Mouse (Mus musculus): Measurements from ENCODE around the gene Akap5. TPM values are rescaled to one million over a fixed set of nuclear protein-coding genes. Genes with fewer than 3 reads are reported as not detected.
A peak's percentile ranks its signal among the peaks of the same experiment; 100 is the strongest.

Akap5 gene
- total RNA-seq (2017) = 0.75 and 1.6 TPM in 2 replicates

GRCm38 (mm10) chr12:76324679-76325431 lies at the start of gene Akap5:
Akap5 (plus strand) TSS chr12:76324891.
- ATAC-seq (replicated peaks in 1 of 2; ENCODE audit: insufficient read depth in 1 of 2, low FRiP score in 2 of 2, low TSS enrichment in 1 of 2, low read depth in 1 of 2, poor library complexity in 2 of 2, severe bottlenecking in 2 of 2) = peak; percentile 38 to 52

- ATAC-seq (replicated peaks in 1 of 2; ENCODE audit: insufficient read depth in 1 of 2, low FRiP score in 2 of 2, low TSS enrichment in 1 of 2, low read depth in 1 of 2, poor library complexity in 2 of 2, severe bottlenecking in 2 of 2) = no peak
These were observed 46.5 kb upstream of the Akap5 start for GRCm38 (mm10) chr12:76278209-76278608.

GRCm38 (mm10) chr12:76280556-76280955 lies 44.1 kb upstream of the Akap5 start:
- no peak for ATAC-seq (replicated peaks in 1 of 2; ENCODE audit: insufficient read depth in 1 of 2, low FRiP score in 2 of 2, low TSS enrichment in 1 of 2, low read depth in 1 of 2, poor library complexity in 2 of 2, severe bottlenecking in 2 of 2)

- ATAC-seq (replicated peaks in 1 of 2; ENCODE audit: insufficient read depth in 1 of 2, low FRiP score in 2 of 2, low TSS enrichment in 1 of 2, low read depth in 1 of 2, poor library complexity in 2 of 2, severe bottlenecking in 2 of 2) = no peak
These were observed 43.5 kb upstream of the Akap5 start for GRCm38 (mm10) chr12:76281111-76281660.

DNA sequence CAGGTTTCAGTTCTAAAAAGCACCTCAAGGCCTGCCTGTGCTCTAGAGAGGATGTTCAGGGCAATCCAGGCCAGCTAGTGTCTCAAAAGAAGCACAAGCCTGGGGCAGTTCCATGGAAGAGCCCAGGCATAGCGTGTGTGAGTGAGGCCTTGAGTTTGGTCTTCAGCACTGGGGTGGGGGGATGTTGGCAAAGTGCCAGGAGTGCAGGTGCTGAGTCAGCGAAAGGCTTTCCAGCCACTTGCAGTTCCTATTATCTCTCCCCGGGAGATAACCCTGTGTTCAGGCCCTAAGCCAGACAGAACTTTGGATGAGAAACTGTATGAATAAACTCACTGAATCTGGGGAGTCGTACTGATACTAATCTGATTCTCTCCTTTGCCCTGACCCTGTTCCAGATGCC lies 42.6 kb upstream of the Akap5 start:
- no peak for ATAC-seq (replicated peaks in 1 of 2; ENCODE audit: insufficient read depth in 1 of 2, low FRiP score in 2 of 2, low TSS enrichment in 1 of 2, low read depth in 1 of 2, poor library complexity in 2 of 2, severe bottlenecking in 2 of 2)

GRCm38 (mm10) chr12:76282532-76283173 lies 42.0 kb upstream of the Akap5 start:
- no peak for ATAC-seq (replicated peaks in 1 of 2; ENCODE audit: insufficient read depth in 1 of 2, low FRiP score in 2 of 2, low TSS enrichment in 1 of 2, low read depth in 1 of 2, poor library complexity in 2 of 2, severe bottlenecking in 2 of 2)

GRCm38 (mm10) chr12:76285418-76285817 lies 39.3 kb upstream of the Akap5 start:
- no peak for ATAC-seq (replicated peaks in 1 of 2; ENCODE audit: insufficient read depth in 1 of 2, low FRiP score in 2 of 2, low TSS enrichment in 1 of 2, low read depth in 1 of 2, poor library complexity in 2 of 2, severe bottlenecking in 2 of 2)

GRCm38 (mm10) chr12:76287986-76288385 lies 36.7 kb upstream of the Akap5 start:
- ATAC-seq (replicated peaks in 1 of 2; ENCODE audit: insufficient read depth in 1 of 2, low FRiP score in 2 of 2, low TSS enrichment in 1 of 2, low read depth in 1 of 2, poor library complexity in 2 of 2, severe bottlenecking in 2 of 2) = no peak

DNA sequence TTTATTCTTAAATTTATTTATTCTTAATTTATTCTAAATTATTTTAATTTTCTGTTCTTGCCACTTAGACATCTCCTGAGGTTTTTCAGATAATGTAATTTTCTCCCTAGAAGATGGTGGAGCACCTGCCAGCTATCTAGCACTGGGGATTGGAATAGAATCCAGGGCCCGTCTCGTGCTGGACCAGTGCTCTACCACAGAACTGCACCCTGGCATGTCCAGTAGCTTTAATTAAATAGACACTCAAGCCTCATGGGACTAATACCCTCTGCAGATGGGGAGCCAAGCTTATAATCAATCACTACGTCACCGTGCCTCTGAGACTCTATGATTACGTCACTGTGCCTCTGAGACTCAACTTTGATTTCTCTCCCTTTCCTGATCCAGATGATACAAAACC lies 36.2 kb upstream of the Akap5 start:
- no peak for ATAC-seq (replicated peaks in 1 of 2; ENCODE audit: insufficient read depth in 1 of 2, low FRiP score in 2 of 2, low TSS enrichment in 1 of 2, low read depth in 1 of 2, poor library complexity in 2 of 2, severe bottlenecking in 2 of 2)

- no peak for ATAC-seq (replicated peaks in 1 of 2; ENCODE audit: insufficient read depth in 1 of 2, low FRiP score in 2 of 2, low TSS enrichment in 1 of 2, low read depth in 1 of 2, poor library complexity in 2 of 2, severe bottlenecking in 2 of 2)
These were observed 35.3 kb upstream of the Akap5 start for GRCm38 (mm10) chr12:76289428-76289827.

DNA sequence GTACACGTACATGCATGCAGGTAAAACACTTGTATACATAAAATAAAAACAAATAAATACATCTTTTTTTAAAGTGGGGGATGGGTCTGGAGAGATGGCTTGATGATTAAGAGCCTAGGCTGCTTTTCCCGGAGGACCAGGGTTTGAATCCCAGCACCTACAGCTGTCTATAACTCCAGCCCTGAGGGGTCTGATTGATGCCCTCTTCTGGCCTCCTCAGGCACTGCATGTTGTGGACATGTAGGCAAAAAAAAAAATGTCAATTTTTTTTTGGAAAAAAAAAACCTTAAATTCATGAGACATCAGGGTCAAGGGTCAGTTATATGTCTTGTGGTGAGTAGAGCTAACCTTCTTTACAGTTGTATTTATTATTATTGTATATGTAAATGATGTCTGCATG lies 34.4 kb upstream of the Akap5 start:
- ATAC-seq (replicated peaks in 1 of 2; ENCODE audit: insufficient read depth in 1 of 2, low FRiP score in 2 of 2, low TSS enrichment in 1 of 2, low read depth in 1 of 2, poor library complexity in 2 of 2, severe bottlenecking in 2 of 2) = no peak

DNA sequence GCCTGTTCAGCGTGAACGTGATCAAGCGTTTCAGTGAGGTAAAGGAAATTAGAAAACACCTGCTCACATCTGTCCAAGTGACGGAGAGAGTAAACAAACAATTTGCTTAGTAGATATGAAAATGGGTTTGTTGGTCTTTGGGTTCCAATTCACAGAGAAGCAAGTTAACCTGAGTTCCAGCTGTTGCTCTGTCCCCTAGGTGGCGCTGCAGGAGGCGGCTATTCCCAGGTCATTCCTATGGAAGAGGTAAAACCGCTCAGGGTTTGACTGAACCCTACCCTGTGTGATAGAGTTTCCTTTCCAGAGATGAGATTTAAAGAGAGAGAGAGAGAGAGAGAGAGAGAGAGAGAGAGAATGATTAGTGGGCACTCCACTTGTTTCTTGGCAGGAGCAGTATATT lies 31.5 kb upstream of the Akap5 start:
- ATAC-seq (replicated peaks in 1 of 2; ENCODE audit: insufficient read depth in 1 of 2, low FRiP score in 2 of 2, low TSS enrichment in 1 of 2, low read depth in 1 of 2, poor library complexity in 2 of 2, severe bottlenecking in 2 of 2) = no peak

DNA sequence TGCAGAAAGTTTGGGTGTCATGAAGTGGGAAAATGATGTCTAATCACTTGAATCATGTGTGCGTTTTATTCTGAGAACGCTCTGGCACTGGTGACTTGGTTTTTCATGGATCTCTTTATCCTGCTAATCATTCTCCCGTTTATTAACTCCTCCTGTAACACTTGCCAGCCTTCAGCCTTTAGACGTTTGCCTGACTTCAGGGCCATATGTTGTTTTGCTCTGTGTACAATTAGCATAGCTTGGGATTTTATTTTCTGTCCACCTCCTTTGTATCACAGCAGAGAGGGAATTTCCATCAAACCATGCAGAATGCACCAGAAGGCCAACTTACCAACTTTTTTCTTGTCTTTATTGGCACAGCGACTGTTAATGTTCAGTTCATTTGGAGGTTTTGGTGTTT lies 26.9 kb upstream of the Akap5 start:
- no peak for ATAC-seq (replicated peaks in 1 of 2; ENCODE audit: insufficient read depth in 1 of 2, low FRiP score in 2 of 2, low TSS enrichment in 1 of 2, low read depth in 1 of 2, poor library complexity in 2 of 2, severe bottlenecking in 2 of 2)

GRCm38 (mm10) chr12:76299361-76299906 lies 25.3 kb upstream of the Akap5 start:
- no peak for ATAC-seq (replicated peaks in 1 of 2; ENCODE audit: insufficient read depth in 1 of 2, low FRiP score in 2 of 2, low TSS enrichment in 1 of 2, low read depth in 1 of 2, poor library complexity in 2 of 2, severe bottlenecking in 2 of 2)

GRCm38 (mm10) chr12:76300367-76300766 lies 24.3 kb upstream of the Akap5 start:
- no peak for ATAC-seq (replicated peaks in 1 of 2; ENCODE audit: insufficient read depth in 1 of 2, low FRiP score in 2 of 2, low TSS enrichment in 1 of 2, low read depth in 1 of 2, poor library complexity in 2 of 2, severe bottlenecking in 2 of 2)

- ATAC-seq (replicated peaks in 1 of 2; ENCODE audit: insufficient read depth in 1 of 2, low FRiP score in 2 of 2, low TSS enrichment in 1 of 2, low read depth in 1 of 2, poor library complexity in 2 of 2, severe bottlenecking in 2 of 2) = no peak
These were observed 21.2 kb upstream of the Akap5 start for GRCm38 (mm10) chr12:76303474-76303873.

- no peak for ATAC-seq (replicated peaks in 1 of 2; ENCODE audit: insufficient read depth in 1 of 2, low FRiP score in 2 of 2, low TSS enrichment in 1 of 2, low read depth in 1 of 2, poor library complexity in 2 of 2, severe bottlenecking in 2 of 2)
These were observed 20.5 kb upstream of the Akap5 start for GRCm38 (mm10) chr12:76304199-76304598.

DNA sequence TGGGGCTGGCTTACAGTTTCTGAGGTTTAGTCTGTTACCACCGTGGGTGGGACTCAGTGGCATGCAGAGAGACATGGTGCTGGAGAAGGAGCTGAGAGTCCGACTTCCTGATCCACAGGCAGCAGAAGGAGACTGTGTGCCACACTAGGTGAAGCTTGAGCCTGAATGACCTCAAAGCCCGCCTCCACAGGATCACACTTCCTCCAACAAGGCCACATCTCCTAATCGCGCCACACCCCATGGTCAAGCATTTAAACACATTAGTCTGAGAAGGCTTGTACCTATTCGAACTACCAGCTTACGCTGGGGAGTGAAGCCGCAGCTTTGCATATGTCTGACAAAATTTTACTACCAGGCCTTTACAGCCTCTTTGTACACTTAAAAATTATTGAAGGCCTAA lies 19.6 kb upstream of the Akap5 start:
- ATAC-seq (replicated peaks in 1 of 2; ENCODE audit: insufficient read depth in 1 of 2, low FRiP score in 2 of 2, low TSS enrichment in 1 of 2, low read depth in 1 of 2, poor library complexity in 2 of 2, severe bottlenecking in 2 of 2) = no peak
